Mouse (Mus musculus): Measurements from ENCODE around the gene Catip.

DNA sequence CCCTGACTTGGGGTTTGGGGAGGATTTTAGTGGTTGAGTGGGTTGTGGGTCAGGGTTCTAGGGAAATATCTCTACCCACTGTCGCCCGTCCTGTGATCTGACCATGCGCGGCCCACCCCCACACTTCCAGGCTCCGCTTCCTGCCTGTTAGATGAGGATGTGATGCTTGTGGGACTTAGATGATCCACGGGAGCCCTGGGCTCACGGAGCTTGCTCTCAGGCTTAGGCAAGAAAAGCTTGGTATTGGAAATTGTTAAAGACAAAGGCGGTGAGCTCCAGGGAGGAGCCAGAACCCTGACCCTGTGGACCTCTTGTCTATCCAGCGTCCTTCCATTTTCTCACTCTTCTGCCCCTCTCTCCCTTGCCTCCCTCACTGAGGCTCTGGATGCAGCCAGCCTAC lies 22.0 kb upstream of the Catip start:
- no peak for TF ChIP-seq CTCF (IDR thresholded peaks at IDR 0.05; ENCODE audit: low read depth, low read length)
- TF ChIP-seq POLR2A (IDR thresholded peaks at IDR 0.05; ENCODE audit: borderline replicate concordance, low read depth, low read length): no peak

Measured in bone marrow macrophage, adult 2 months (primary cell).